Mouse (Mus musculus) embryo, embryonic 11.5 days (tissue): ENCODE measurements around the gene Rrp12.

Experiments
- DNase-seq: peaks from one replicate; pipeline ENCODE4 v3.0.0-alpha.2; 2012; ENCODE audit warnings: low read depth, low spot score

The Rrp12 gene

GRCm38 (mm10) chr19:41829381-41830105, 66.4 kb downstream of the Rrp12 start, which contains the start of gene Frat1:
TSS of gene Frat1 (plus strand) at chr19:41829970.
- peak; percentile 77 for DNase-seq

- DNase-seq: no peak
Observed at GRCm38 (mm10) chr19:41828941-41829340, 67.0 kb downstream of the Rrp12 start.

GRCm38 (mm10) chr19:41826529-41826928, 69.4 kb downstream of the Rrp12 start:
- no peak for DNase-seq

- no peak for DNase-seq
Observed at GRCm38 (mm10) chr19:41824950-41825349, 71.0 kb downstream of the Rrp12 start.

- no peak for DNase-seq
Observed at GRCm38 (mm10) chr19:41822589-41822988, 73.4 kb downstream of the Rrp12 start.

- DNase-seq: no peak
Observed at GRCm38 (mm10) chr19:41821436-41821835, 74.5 kb downstream of the Rrp12 start.

GRCm38 (mm10) chr19:41818749-41819148, 77.2 kb downstream of the Rrp12 start:
- no peak for DNase-seq

- no peak for DNase-seq
Observed at GRCm38 (mm10) chr19:41817325-41817724, 78.6 kb downstream of the Rrp12 start.

- DNase-seq: no peak
Observed at GRCm38 (mm10) chr19:41816915-41817314, 79.1 kb downstream of the Rrp12 start.

GRCm38 (mm10) chr19:41816410-41816809, 79.6 kb downstream of the Rrp12 start:
- no peak for DNase-seq

GRCm38 (mm10) chr19:41813374-41813773, 82.6 kb downstream of the Rrp12 start:
- no peak for DNase-seq
